Mouse (Mus musculus) regulatory T cell (primary cell): ENCODE measurements at regions not wholly inside any gene's neighbourhood (a gene's known extent, or its start where the extent isn't known, plus 50 kb on each side); places are given as distances from the start of the nearest gene placed in this dataset.

Source experiments
- in situ Hi-C: fragments of 300-600 bp; cut with MboI, MseI; formaldehyde crosslinking; loops from one replicate; pipeline ENCODE4 v1.15.1; 2025; ENCODE audit warnings: high pct_unique_total_duplicates

DNA sequence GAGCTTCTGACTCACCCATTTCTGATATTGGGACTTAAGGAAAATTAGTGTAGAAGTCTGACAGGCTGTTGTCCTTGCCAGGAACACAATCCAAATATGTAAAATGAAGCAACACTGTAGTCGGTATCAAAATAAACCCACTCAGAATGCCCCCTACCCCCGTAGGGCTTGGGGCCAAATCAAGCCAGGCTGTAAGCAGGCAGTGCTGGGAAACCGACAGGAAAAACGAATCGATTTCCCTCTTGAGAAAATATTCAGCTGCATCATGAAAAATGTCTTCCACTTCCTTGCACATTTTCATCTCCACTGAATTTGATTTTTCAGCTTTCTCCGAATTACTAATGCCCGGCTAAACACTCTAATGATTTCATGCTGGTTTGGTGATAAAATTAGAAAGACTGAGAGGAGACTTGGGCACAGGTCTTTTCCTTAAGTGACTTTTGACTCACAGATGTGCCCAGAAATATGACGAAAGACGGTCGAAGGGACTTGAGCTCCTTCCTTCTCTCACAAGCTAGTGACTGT lies 485.7 kb downstream of the Fat4 start:
- in situ Hi-C loops = no loop called here

DNA sequence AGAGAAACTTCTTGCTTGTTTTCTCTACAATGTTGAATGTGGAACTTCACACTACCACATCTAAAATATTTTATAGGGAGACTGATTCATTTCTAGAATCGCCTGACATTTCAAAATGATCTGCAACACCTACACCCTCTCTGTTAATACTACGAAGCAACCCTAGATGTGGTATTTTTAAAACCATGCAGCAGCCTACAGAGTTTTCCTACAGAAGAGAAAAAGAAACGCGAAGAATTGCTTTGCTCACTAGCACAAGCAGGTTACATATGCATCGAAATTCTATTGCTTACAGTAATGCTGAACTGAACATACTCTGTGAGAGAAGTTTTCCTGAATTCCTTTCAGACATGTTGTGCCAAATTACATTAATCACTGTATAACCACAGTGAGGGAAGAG lies 488.7 kb downstream of the Fat4 start:
- in situ Hi-C loops = no loop called here

DNA sequence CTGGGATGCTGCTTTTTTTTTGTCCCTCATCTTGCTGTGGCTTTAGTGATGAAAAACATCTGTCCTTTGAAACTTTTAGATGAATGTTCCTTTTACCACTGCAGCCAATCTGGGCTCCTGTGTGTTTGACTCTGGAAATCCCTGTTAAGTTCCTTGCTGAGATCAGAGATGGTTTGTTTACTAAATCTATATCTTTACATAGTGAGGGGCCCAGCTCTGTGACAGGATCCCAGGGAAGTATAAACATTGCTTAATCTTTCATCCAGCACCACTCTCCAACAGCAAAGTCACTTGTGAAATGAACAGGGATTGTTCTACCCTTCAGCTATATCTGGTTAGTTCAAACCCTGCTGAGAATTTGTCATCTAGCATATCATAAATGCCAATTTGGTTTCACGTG lies 501.8 kb downstream of the Fat4 start:
- in situ Hi-C loops = no loop called here

DNA sequence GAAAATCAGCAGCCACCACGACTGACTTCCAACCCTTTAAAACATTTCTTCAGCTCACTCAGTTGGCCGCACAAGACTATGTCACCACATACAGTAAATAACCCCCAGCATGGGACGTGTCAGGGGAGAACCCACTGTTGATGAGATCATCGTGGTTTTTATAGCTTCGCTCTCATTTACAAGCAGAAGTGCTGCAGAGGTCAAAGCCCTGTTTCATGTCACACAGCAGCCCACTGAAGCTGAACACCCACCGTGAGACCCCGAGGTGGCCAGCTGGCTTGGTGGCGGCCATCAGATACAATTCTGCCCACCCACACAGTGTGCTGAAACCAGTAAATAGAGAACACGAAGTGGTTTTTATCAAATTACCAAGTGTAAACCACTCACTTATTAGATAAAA lies 503.7 kb downstream of the Fat4 start:
- in situ Hi-C loops = no loop called here

DNA sequence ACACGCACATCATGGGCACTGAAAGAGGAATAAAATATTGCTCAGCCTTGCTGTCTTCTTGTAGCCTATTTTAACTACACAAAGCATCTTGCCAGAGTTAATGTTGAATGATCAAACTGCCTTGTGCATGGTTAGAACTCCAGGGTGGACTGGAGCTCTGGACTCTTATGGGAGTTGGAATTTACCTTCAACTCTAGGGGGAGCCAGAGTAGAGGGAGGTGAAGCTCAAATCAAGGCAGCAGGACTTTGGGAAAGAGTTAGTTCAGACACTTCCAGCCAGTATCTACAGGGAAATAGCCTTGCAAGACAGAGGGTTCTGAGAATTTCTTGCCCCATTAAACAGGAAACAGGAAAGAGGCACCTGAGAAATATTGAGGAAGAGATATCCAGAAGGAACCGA lies 505.3 kb downstream of the Fat4 start:
- in situ Hi-C loops = no loop called here

DNA sequence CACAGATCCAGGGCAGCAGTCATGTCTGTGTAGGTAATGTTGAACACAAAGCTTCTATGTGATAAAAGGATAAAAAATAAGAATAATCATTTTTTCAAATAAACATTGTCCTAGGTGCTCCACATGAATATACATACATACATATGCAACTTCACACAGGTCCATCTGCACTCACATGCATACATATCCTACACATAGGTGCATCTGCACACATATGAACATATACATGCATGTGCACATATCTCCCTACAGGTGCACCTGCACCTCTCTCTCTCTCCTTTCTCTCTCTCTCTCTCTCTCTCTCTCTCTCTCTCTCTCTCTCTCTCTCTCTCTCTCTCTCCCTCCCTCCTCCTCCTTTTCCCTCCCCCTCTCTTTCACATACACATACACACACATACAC lies 509.9 kb downstream of the Fat4 start:
- in situ Hi-C loops = no loop called here

DNA sequence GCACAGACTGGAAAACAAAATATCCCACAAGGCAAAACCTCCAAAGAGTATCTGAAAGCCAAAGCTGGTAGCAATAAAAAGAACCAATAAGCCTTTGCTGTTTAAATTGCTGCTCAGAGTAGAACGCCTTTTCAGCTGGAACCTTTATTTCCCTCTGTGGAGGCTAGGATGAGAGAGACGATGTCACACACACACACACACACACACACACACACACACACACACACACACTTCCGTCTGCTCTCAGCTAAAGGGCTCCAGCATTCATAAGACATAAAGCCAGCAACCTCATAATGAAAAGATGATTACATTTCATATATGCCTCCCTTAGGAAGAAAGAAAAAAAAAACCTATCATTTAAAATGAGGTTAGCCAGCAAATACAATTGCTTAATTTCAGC lies 510.5 kb downstream of the Fat4 start:
- in situ Hi-C loops = no loop called here

DNA sequence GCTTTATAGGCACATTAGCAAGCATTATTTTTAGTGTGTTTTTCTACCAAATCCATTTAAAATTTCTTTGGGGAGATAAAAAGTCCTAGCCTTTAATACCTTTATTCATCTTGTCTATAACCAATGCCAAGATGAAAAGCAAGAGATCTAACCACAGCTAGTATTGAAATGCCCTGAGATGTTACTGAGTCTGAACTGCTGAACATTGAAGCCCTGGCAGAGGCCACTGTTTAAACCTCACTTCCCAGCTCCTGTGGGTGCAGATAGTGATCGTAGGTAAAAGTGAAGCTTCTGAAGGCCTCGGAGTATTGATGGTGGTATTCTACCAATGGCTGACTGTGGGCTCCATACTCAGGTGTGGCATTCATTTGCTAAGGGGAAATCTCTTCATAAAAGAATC lies 510.9 kb downstream of the Fat4 start:
- in situ Hi-C loops = no loop called here

DNA sequence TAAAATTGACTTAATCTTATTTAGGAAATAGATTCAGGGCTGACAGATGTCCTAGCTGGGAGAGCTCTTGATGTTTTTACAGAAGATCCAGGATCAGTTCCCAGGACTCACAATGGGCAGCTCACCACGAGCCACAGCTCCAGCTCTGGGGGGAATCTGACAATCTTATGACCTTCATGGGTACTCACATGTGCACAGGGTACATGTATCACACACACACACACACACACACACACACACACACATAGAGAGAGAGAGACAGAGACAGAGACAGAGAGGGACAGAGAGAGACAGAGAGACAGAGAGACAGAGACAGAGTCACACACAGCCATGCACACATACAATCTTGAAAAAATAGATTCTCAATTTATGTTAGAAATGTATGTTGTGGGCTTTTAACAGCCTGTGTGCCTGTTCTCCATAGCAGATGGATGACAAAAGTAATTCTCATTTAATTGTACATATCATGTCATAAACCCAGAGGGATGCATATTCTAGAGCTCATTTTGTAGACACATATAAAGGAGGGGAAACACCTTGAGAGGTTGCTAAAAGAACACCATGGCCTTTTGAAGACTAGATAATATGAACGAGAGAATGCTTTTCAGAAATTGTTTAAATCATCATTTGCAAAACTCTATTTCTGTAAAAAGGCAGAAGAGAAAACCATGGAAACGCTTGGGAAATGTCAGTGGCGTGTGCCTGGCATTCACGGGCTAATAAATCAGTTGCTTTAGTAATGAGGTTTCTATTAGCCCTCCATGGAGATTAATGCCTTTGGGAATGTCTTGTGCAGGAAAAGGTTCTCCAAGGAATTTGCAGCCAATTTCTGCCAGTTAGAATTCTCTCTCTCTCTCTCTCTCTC lies 538.3 kb downstream of the Fat4 start:
- in situ Hi-C loops = no loop called here

DNA sequence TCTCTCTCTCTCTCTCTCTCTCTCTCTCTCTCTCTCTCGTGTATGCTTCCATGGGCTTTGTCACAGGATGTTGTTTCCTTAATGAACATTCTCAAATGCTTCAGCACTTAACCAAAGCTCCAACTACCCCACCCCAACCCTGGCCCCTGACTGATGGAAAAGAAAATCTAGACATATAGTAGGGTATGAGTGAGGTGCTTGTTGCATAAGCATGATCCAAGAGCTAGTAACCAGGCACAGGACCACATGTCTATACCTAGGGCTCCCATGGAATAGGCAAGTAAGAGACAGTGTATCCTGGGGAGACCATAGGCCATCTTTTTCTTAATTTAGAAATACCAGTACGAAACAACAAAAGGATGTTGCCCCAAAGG lies 538.9 kb downstream of the Fat4 start:
- in situ Hi-C loops = no loop called here

DNA sequence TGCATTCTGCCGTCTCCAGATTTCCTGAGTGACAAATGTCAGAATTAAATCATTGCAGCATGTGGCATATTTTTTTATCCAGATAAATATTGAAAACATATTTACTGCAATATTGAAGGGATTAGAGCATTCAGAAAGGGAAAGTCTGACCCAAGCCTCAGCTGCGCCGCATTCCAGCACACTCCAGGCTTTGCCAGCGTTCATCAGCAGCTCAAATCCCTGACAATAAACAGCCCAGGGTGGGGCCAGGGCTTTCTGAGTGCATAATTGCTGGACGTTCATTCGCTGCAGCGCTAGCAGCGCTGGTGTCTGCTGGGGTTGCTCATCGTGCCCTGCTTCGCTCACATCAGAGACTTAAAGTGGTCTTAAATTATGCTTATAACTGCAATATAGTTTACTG lies 556.6 kb downstream of the Fat4 start:
- in situ Hi-C loops = no loop called here

DNA sequence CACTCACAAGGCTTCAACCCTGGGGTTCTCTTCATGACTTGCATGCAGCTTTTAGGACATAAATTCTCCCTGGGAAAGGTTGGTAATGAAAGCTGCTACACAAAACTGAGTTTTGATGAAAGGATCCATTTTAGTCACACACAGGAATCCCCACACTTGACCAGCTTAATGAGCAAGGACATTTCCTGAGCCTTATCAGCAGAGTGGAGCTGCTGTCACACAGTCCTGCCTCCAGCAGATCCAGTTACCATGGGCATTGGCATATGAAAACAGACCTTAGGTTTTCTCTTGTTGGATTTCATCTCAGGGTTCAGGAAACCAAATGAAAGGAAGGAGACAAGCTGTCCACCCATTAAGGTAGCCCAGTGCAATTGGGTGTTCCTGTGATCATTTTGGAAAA lies 568.9 kb downstream of the Fat4 start:
- in situ Hi-C loops = no loop called here

DNA sequence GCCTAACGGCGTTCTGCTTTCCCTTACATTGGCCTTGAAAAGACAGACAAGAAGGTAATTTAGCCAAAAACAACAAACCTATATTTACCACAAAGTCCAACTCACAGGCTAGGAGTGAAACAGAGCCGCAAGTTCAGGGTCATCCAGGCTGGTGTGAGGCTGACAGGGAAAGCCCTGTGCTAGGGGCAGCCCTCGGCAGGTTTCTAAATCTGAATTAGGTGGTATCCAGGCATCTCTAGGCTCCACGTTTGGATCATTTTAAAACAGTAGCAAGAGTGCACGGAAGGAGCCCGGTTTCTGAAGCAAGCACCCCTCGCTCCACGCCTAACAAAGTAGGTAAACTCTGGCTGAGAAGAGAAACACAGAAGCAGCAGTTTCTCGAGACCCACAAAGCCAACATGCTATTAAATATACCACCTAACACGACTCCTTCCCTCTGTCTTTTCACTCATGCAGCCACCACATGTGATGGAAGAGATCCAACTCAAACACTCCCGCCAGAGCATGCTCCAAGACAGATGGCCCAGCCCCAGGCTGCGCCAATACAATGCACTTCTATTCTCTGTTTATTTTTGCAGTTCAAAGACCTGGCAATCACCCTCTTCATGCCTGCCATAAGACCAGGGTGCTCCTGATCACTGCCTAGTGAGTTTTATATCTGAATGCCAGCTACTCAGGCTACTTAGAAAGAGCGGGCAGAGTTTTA lies 573.6 kb downstream of the Fat4 start:
- in situ Hi-C loops = no loop called here

DNA sequence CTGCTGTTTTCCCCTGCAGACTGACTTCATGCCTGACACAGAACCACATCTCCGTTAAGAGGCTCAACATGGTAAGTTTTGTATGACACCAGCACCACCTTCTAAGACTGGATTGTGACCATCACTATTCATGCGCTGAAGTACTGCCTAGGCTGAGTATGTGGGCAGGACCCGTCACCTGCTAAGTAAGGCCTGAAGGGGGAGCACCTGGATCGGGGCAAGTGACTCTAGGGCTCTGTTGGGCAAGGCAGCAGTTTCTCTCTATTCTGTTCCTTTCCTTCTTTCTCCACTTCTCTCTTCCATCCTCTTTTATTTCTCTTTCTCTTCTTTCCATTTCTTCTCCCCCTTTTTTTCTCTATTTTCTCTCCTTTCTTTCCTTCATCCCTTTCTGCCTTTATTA lies 574.8 kb downstream of the Fat4 start:
- in situ Hi-C loops = no loop called here

DNA sequence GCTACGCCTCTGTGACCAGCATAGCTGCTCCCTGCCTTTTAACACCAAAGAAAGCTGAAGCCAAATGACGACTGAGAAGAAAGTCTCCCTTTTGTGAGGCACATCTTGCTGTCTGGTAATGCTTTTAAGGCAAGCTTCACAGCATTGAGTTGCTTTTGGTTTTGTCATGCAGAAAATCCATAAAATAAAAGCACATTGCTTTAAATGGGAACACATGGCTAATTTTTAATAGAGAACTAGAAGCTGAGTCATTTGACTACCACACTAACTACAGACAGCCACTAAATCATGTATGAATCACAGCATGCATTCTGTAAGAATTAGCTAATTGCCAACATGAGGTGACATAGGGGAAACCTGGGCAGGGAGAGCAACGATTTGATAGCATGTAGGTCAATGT lies 579.1 kb downstream of the Fat4 start:
- in situ Hi-C loops = no loop called here

DNA sequence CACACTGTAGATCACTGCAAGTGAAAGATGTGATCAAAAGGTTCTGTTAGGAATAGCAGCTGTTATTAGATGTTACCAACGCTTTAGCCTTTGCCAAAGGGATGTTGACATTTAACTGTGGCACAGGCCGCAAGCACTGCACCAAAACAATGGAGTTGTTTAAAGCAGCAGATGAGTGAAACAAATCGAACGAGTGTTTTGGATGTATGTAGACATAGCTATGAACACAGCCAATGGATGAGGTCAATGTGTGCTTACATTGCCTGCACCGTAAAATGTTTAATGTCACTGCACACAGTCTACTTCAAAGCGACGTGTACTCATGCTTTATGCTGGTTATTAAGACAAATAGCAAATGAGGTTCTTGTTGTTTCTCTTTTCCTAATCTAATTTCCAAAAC lies 602.7 kb downstream of the Fat4 start:
- in situ Hi-C loops = no loop called here

DNA sequence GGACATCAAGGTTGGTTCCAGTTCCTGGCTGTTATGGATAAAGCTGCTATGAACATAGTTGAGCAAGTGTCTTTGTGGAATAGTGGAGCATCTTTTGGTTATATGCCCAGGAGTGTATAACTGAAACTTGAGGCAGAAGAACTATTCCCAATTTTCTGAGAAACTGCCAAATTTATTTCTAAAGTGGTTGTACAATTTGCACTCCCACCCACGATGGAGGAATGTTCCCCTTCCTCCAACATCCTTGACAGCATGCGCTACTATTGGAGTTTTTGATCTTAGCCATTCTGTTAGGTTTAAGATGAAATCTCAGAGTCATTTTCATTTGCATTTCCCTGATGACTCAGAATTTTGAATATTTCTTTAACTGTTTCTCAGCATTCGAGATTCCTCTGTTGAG lies 607.6 kb downstream of the Fat4 start:
- in situ Hi-C loops = no loop called here

DNA sequence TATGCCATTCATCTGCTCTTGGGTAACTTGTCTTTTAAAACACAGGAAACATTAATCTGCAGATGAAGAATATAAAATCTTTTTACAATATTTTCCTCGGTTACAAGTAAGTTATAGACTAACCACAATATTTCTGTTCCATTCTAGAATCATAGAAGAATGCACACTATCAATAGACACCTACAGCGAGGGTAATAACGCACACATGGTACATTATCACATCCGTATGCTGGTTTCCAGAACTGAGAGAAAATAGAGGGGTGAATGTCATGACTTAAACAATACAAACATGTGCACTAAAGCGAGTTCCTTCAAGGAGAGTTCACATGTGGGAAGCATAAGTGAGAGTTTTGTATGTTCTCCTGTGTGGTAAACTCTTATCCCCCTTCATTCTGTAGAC lies 641.3 kb downstream of the Fat4 start:
- in situ Hi-C loops = no loop called here

DNA sequence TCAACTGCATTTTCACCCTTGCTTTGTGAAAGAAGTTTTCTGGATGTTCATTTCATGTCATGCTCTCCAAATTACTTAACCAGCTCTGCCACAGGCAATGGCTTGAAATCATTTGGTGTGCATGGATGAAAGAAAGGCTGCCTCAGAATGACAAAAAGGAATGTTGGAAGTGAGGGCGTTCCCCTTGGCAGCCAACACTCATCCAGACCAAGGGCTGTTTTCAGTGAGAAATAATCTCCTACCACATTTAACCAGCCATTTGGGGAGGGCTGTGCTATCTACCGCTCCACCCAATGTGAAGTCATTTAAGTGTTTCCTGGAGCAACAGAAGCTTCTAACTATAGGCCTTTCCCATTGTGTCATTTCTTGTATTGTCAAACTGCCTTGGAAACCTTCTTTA lies 650.8 kb downstream of the Fat4 start:
- in situ Hi-C loops = no loop called here

DNA sequence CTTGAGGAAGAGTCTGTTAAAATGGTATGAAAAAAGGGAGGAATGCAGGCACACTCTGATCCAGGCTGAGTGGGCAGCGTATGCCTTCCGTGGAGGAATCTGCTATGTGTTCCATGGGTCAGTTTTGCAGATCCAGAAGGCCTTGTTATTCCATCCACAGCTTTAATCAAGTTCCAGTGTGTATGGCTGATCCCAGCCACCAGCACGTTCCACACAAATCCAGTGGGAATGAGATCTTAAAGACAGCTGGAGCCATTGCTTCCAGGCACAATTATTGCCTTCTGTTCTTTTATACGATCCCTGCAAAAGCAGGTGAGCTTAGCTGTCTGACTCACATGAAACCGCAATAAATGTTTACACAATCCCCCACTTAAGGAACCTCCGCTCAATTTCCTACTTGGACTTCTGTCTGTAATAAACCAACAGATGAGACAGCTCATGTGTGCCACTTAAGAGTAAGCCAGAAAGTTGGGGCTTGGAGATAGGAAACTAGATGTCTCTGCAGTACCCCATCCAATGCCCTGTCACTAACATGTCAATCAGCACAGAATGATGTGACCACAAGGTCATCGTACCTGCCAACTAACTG lies 653.9 kb downstream of the Fat4 start:
- in situ Hi-C loops = no loop called here

DNA sequence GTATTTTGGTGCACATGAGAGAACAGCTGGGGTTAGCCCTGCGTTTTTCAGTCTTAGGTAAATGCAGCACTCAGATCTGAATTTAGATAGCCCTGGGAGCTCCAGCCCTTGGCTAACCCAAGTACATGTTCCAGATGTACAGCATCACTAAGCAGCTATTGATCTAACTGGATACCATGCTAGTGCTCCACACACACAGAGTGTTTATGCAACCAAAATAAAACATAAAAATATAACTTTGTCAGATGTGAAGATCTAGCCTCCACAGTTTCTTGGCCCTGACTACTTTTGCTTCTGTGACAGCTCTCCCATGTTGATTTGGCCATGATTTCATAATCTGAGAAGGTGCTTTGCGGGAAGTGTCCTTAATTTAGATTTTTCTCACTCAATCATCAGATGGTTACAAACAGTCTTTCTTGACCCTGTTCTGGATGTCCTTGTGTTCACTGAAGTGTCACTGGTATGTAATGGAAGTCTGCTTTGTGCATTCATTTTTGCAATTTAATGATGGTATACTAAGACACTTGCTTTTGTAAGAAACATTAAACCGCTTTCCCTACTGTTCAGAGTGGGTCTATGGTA lies 672.8 kb downstream of the Fat4 start:
- in situ Hi-C loops = no loop called here

DNA sequence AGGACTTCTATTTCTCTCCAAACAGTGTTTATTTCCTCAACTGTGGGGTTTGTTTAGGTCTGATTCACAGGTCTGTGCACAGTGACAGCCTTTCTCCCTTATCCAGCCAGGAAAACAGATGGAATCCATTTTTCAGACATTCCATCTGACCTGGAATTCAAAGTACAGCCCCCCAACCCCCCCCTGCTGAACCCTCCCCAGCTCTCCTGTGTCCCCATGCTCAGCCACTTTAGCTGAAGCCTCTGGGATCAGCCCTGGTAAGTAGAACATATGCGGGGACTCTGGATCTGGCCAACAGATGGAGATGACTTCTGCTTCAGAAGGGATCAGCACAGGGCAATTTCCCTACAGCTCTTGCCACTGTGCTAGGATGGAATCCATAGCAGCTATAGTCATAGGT lies 674.2 kb downstream of the Fat4 start:
- in situ Hi-C loops = no loop called here
